Comparison of ENCODE assay signal across 10 mouse cellular contexts in genomic region chr8:128652399-128653109, GRCm38 (mm10). TPM values are rescaled to one million over a fixed set of nuclear protein-coding genes. Genes with fewer than 3 reads are reported as not detected.
A peak's percentile ranks its signal among the peaks of the same experiment; 100 is the strongest.
DNase-seq lines count a peak whose midpoint lies in the region; TF ChIP-seq lines count a peak whose summit lies in the region.
"Had no signal": no experiment of that assay in that cellular context is flagged by ENCODE, and none has a peak within 500 bp of the region (broad histone marks: within the 10 kb centered on the region; RNA-seq: fewer than 3 reads in every experiment).

No protein-coding gene starts in this region.

- no peak overlapping the region for H3K4me3 ChIP-seq in left cerebral cortex, adult 2 months
- H3K4me3 ChIP-seq: erythroblast, embryonic 14.5 days; limb, embryonic 15.5 days had no signal

- intact Hi-C loops in left cerebral cortex, adult 2 months (cut with DNase I), result loop anchor here (1.0 to 5.0 kb wide), 3 partner anchors 32 to 75 kb away; partner anchors contain the start of gene Itgb1
- intact Hi-C loops in heart, postnatal 36 days (cut with DNase I), result loop anchor here (1.0 to 5.0 kb wide), 2 partner anchors 57 to 90 kb away; no protein-coding TSS in a partner anchor

- DNase-seq in adrenal gland, adult 2 months, result peak; percentile 37
- no peak for DNase-seq in adrenal gland, postnatal 25 days
- peak; percentile 27 to 43 for DNase-seq in left cerebral cortex, adult 2 months (ENCODE audit: extremely low spot score in 1 of 2, low spot score in 2 of 2)
- no peak for DNase-seq in left cerebral cortex, adult 8-10 months (ENCODE audit: low spot score in 2 of 2)
- DNase-seq in brain, embryonic 18.5 days (ENCODE audit: low read depth, low spot score), result peak; percentile 28
- DNase-seq in heart, postnatal 36 days, result peak; percentile 44 to 53
- peak; percentile 72 for DNase-seq in lung, postnatal 14 days
- peak; percentile 7 to 26 for DNase-seq in thymus, postnatal 36 days

- no peak overlapping the region for H3K27ac ChIP-seq in left cerebral cortex, adult 2 months

- TF ChIP-seq CTCF in left cerebral cortex, adult 2 months (IDR thresholded peaks at IDR 0.05), result peak; percentile 88

RNA-seq across cellular contexts. Expression of gene Itgb1, which starts 32.9 kb away (rescaled TPM):
- 100 to 1,000 TPM; 237 to 267 TPM for total RNA-seq in adrenal gland, adult 2 months (2021)
- 15.5 and 19.1 TPM in 2 replicates for polyA plus RNA-seq in adrenal gland, adult 2 months (2012; rRNA removed)
- total RNA-seq in adrenal gland, postnatal 25 days (2021), result 286 and 300 TPM in 2 replicates
- 10 to 100 TPM; 44.6 to 48.3 TPM for total RNA-seq in left cerebral cortex, adult 2 months (2021)
- 10 to 100 TPM; 42.2 to 49.4 (median 45.9) TPM for total RNA-seq in left cerebral cortex, adult 8-10 months (2022)
- total RNA-seq in heart, postnatal 36 days (2021), result 100 to 1,000 TPM; 384 to 410 TPM

Comparison
In these comparisons a context has a peak if more than half of its experiments do, and no peak if none do; other contexts are left out.
1. DNase-seq: peak in adrenal gland, adult 2 months (single experiment), left cerebral cortex, adult 2 months (2 of 2), brain, embryonic 18.5 days (single experiment), heart, postnatal 36 days (2 of 2), lung, postnatal 14 days (single experiment) and thymus, postnatal 36 days (2 of 2); none in adrenal gland, postnatal 25 days (single experiment) and left cerebral cortex, adult 8-10 months (0 of 2).